Mouse (Mus musculus): Measurements from ENCODE around the gene Jtb.

Jtb gene

GRCm38 (mm10) chr3:90264687-90265033 is 33.3 kb downstream of the Jtb start:
- no peak for DNase-seq

- peak; percentile 95 for DNase-seq
Observed at GRCm38 (mm10) chr3:90265034-90265931, 33.9 kb downstream of the Jtb start, which contains the start of gene Dennd4b. Dennd4b (plus strand) TSS chr3:90265185.

GRCm38 (mm10) chr3:90265932-90266741 is 34.7 kb downstream of the Jtb start:
- DNase-seq, result peak; percentile 40 to 50

GRCm38 (mm10) chr3:90266901-90267775 is 35.7 kb downstream of the Jtb start:
- DNase-seq, result no peak

GRCm38 (mm10) chr3:90268190-90268589 is 36.8 kb downstream of the Jtb start:
- no peak for DNase-seq

- no peak for DNase-seq
Observed at GRCm38 (mm10) chr3:90268971-90269370, 37.6 kb downstream of the Jtb start.

GRCm38 (mm10) chr3:90270784-90271183 is 39.4 kb downstream of the Jtb start:
- DNase-seq, result peak in 1 of 2 experiments; percentile 17

GRCm38 (mm10) chr3:90272170-90272569 is 40.8 kb downstream of the Jtb start:
- no peak for DNase-seq

- DNase-seq, result no peak
Observed at GRCm38 (mm10) chr3:90273855-90274254, 42.5 kb downstream of the Jtb start.

GRCm38 (mm10) chr3:90275286-90275685 is 43.9 kb downstream of the Jtb start:
- DNase-seq, result no peak

- no peak for DNase-seq
Observed at GRCm38 (mm10) chr3:90276858-90277257, 45.5 kb downstream of the Jtb start.

GRCm38 (mm10) chr3:90277793-90278192 is 46.4 kb downstream of the Jtb start:
- no peak for DNase-seq

- DNase-seq, result no peak
Observed at GRCm38 (mm10) chr3:90278211-90278610, 46.8 kb downstream of the Jtb start.

GRCm38 (mm10) chr3:90279216-90279615 is 47.8 kb downstream of the Jtb start:
- DNase-seq, result no peak

GRCm38 (mm10) chr3:90279743-90280142 is 48.3 kb downstream of the Jtb start:
- no peak for DNase-seq

GRCm38 (mm10) chr3:90280708-90281107 is 49.3 kb downstream of the Jtb start:
- DNase-seq, result no peak

GRCm38 (mm10) chr3:90284150-90284549 is 52.8 kb downstream of the Jtb start:
- no peak for DNase-seq

Data from lung, postnatal 4 days (tissue).